Mouse (Mus musculus) midbrain, embryonic 16.5 days (tissue): ENCODE data around the gene Brpf1. TPM values are rescaled to one million over a fixed set of nuclear protein-coding genes. Genes with fewer than 3 reads are reported as not detected.

Experiments
- ATAC-seq: fragments of 200-750 bp; cut with Nextera tagmentation; 2 replicates; pipeline ENCODE4 v1.8.0; 2017; ENCODE audit warnings: moderate TSS enrichment
- H3K27ac ChIP-seq: fragments of 300-500 bp; sonication (generic); 2 replicates; pipeline ENCODE4 v1.5.1; 2014; ENCODE audit warnings: mild to moderate bottlenecking, low read length, mixed read lengths
- H3K27me3 ChIP-seq: fragments of 300-500 bp; sonication (generic); 2 replicates; pipeline ENCODE4 v1.6.1; 2014; ENCODE audit warnings: low read depth, low read length, mixed read lengths; ENCODE audit not compliant: control insufficient read depth, insufficient read depth
- H3K36me3 ChIP-seq: fragments of 300-500 bp; sonication (generic); 2 replicates; pipeline ENCODE4 v1.6.1; 2014; ENCODE audit warnings: mild to moderate bottlenecking, low read length, moderate library complexity, mixed read lengths; ENCODE audit not compliant: control insufficient read depth, insufficient read depth
- H3K4me1 ChIP-seq: fragments of 300-500 bp; sonication (generic); 2 replicates; pipeline ENCODE4 v1.6.1; 2014; ENCODE audit warnings: mild to moderate bottlenecking, low read length, mixed read lengths; ENCODE audit not compliant: control insufficient read depth, insufficient read depth
- H3K4me2 ChIP-seq: fragments of 300-500 bp; sonication (generic); 2 replicates; pipeline ENCODE4 v1.6.1; 2014; ENCODE audit warnings: mild to moderate bottlenecking, low read length, mixed read lengths
- H3K4me3 ChIP-seq: fragments of 300-500 bp; sonication (generic); 2 replicates; pipeline ENCODE4 v1.5.1; 2014; ENCODE audit warnings: low read depth, mild to moderate bottlenecking, low read length, moderate library complexity, mixed read lengths
- H3K9ac ChIP-seq: fragments of 300-500 bp; sonication (generic); 2 replicates; pipeline ENCODE4 v1.6.1; 2014; ENCODE audit warnings: low read depth, low read length, mixed read lengths
- H3K9me3 ChIP-seq: fragments of 300-500 bp; sonication (generic); replicated peaks from 2 replicates; pipeline ENCODE4 v1.6.1; 2014; ENCODE audit warnings: mild to moderate bottlenecking, low read length, mixed read lengths; ENCODE audit not compliant: control insufficient read depth, poor library complexity, severe bottlenecking
- WGBS: fragments of 180-500 bp; shearing (Covaris S2); extraction: QIAGEN DNeasy Blood & Tissue Kit; methylation state at CpG from one replicate; pipeline ENCODE4 v1.1.7; 2014; 5-methylcytosine and 5-hydroxymethylcytosine counted together
- polyA plus RNA-seq: library from polyadenylated mRNA; unstranded; fragments of >200 nt; fragmentation: Nextera tagmentation; extraction: Ambion mirVana; gene quantifications from 2 replicates; pipeline ENCODE4 v1.2.1, GENCODE M21; 2015

Gene Brpf1
- polyA plus RNA-seq, 1 experiment from 2014 or later: 13.3 TPM

- no peak overlapping the region for H3K4me2 ChIP-seq
- no peak for ATAC-seq
- WGBS: 77% methylated on average over 4 of the region's 4 CpGs
- H3K27me3 ChIP-seq: no peaks in the 10 kb centered on the region
- no peak overlapping the region for H3K27ac ChIP-seq
- H3K9me3 ChIP-seq: no peaks in the 10 kb centered on the region
- no peak overlapping the region for H3K9ac ChIP-seq
- H3K4me3 ChIP-seq: no peak overlapping the region
- H3K4me1 ChIP-seq: no peaks in the 10 kb centered on the region
- 0 out of 2 replicates have a peak, but pooled peaks cover 3% of the 10 kb centered on the region for H3K36me3 ChIP-seq
Measured at GRCm38 (mm10) chr6:113361476-113361875, 54.5 kb downstream of the Brpf1 start.

GRCm38 (mm10) chr6:113362241-113362640, 55.3 kb downstream of the Brpf1 start:
- H3K4me3 ChIP-seq: no peak overlapping the region
- H3K36me3 ChIP-seq: 0 out of 2 replicates have a peak, but pooled peaks cover 3% of the 10 kb centered on the region
- H3K27me3 ChIP-seq: no peaks in the 10 kb centered on the region
- 95% methylated on average over 1 of the region's 1 CpGs for WGBS
- H3K4me1 ChIP-seq: no peaks in the 10 kb centered on the region
- no peak overlapping the region for H3K4me2 ChIP-seq
- no peak overlapping the region for H3K9ac ChIP-seq
- no peak for ATAC-seq
- no peak overlapping the region for H3K27ac ChIP-seq
- H3K9me3 ChIP-seq: no peaks in the 10 kb centered on the region

GRCm38 (mm10) chr6:113364518-113365135, 57.7 kb downstream of the Brpf1 start:
- 82% methylated on average over 8 of the region's 8 CpGs for WGBS
- Histone ChIP-seq H3K36me3 (peaks cover 8% of the 10 kb centered on the region), H3K4me2 (no peak overlapping the region), H3K9ac (no peak overlapping the region), H3K27me3 (no peaks in the 10 kb centered on the region), H3K4me1 (no peaks in the 10 kb centered on the region), H3K27ac (no peak overlapping the region), H3K4me3 (no peak overlapping the region), H3K9me3 (no peaks in the 10 kb centered on the region)
- ATAC-seq: no peak

GRCm38 (mm10) chr6:113366639-113367038, 59.7 kb downstream of the Brpf1 start:
- no peaks in the 10 kb centered on the region for H3K9me3 ChIP-seq
- peaks cover 19% of the 10 kb centered on the region for H3K36me3 ChIP-seq
- H3K4me1 ChIP-seq: no peaks in the 10 kb centered on the region
- no peak overlapping the region for H3K4me2 ChIP-seq
- WGBS: 89% methylated on average over 6 of the region's 6 CpGs
- no peak for ATAC-seq
- no peak overlapping the region for H3K27ac ChIP-seq
- H3K4me3 ChIP-seq: no peak overlapping the region
- no peaks in the 10 kb centered on the region for H3K27me3 ChIP-seq
- no peak overlapping the region for H3K9ac ChIP-seq

- H3K9ac ChIP-seq: no peak overlapping the region
- ATAC-seq: no peak
- H3K9me3 ChIP-seq: no peaks in the 10 kb centered on the region
- no peak overlapping the region for H3K4me2 ChIP-seq
- no peaks in the 10 kb centered on the region for H3K4me1 ChIP-seq
- H3K4me3 ChIP-seq: no peak overlapping the region
- H3K27ac ChIP-seq: no peak overlapping the region
- H3K36me3 ChIP-seq: peaks cover 25% of the 10 kb centered on the region
- no peaks in the 10 kb centered on the region for H3K27me3 ChIP-seq
- 100% methylated on average over 1 of the region's 1 CpGs for WGBS
Measured at GRCm38 (mm10) chr6:113367574-113367973, 60.6 kb downstream of the Brpf1 start.

- ATAC-seq: no peak
Measured at GRCm38 (mm10) chr6:113368124-113368523, 61.2 kb downstream of the Brpf1 start.

GRCm38 (mm10) chr6:113368577-113368976, 61.6 kb downstream of the Brpf1 start:
- Histone ChIP-seq H3K9ac (no peak overlapping the region), H3K27me3 (no peaks in the 10 kb centered on the region), H3K36me3 (peaks cover 25% of the 10 kb centered on the region), H3K4me3 (no peak overlapping the region), H3K4me2 (no peak overlapping the region), H3K4me1 (no peaks in the 10 kb centered on the region), H3K9me3 (no peaks in the 10 kb centered on the region), H3K27ac (no peak overlapping the region)
- 75% methylated on average over 5 of the region's 5 CpGs for WGBS
- no peak; the same call in 1 of the 2 replicates for ATAC-seq

More at GRCm38 (mm10) chr6:113368124-113368523, 61.2 kb downstream of the Brpf1 start:
- H3K36me3 ChIP-seq: peaks cover 25% of the 10 kb centered on the region
- H3K4me1 ChIP-seq: no peaks in the 10 kb centered on the region
- H3K9ac ChIP-seq: no peak overlapping the region
- no peak overlapping the region for H3K4me3 ChIP-seq
- H3K27ac ChIP-seq: no peak overlapping the region
- no peak overlapping the region for H3K4me2 ChIP-seq
- 86% methylated on average over 7 of the region's 7 CpGs for WGBS
- no peaks in the 10 kb centered on the region for H3K9me3 ChIP-seq
- no peaks in the 10 kb centered on the region for H3K27me3 ChIP-seq

- H3K4me3 ChIP-seq: no peak overlapping the region
Measured at GRCm38 (mm10) chr6:113370194-113370929, 63.4 kb downstream of the Brpf1 start.

GRCm38 (mm10) chr6:113373491-113373890, 66.6 kb downstream of the Brpf1 start:
- H3K36me3 ChIP-seq: peaks cover 31% of the 10 kb centered on the region
- H3K27me3 ChIP-seq: no peaks in the 10 kb centered on the region
- peaks cover 9% of the 10 kb centered on the region for H3K4me1 ChIP-seq
- no peak overlapping the region for H3K4me3 ChIP-seq
- no peak overlapping the region for H3K27ac ChIP-seq
- H3K9ac ChIP-seq: no peak overlapping the region
- H3K9me3 ChIP-seq: no peaks in the 10 kb centered on the region
- no peak overlapping the region for H3K4me2 ChIP-seq
- 95% methylated on average over 4 of the region's 4 CpGs for WGBS
- no peak for ATAC-seq

More at GRCm38 (mm10) chr6:113370194-113370929, 63.4 kb downstream of the Brpf1 start:
- no peaks in the 10 kb centered on the region for H3K4me1 ChIP-seq
- H3K27me3 ChIP-seq: no peaks in the 10 kb centered on the region
- 93% methylated on average over 20 of the region's 20 CpGs for WGBS
- H3K27ac ChIP-seq: no peak overlapping the region
- H3K9ac ChIP-seq: no peak overlapping the region
- ATAC-seq: no peak
- peaks cover 29% of the 10 kb centered on the region for H3K36me3 ChIP-seq
- no peaks in the 10 kb centered on the region for H3K9me3 ChIP-seq
- no peak overlapping the region for H3K4me2 ChIP-seq
